Mouse (Mus musculus) subcutaneous adipose tissue, adult 2 months (tissue): ENCODE measurements around the gene 9330161L09Rik. TPM values are rescaled to one million over a fixed set of nuclear protein-coding genes. Genes with fewer than 3 reads are reported as not detected.

Source experiments
- polyA plus RNA-seq: library from polyadenylated mRNA; depleted of rRNA; stranded (reverse); fragments of >200 nt; gene quantifications from 2 replicates; pipeline ENCODE4 v1.2.3, GENCODE M21; 2012; ENCODE audit warnings: low replicate concordance; rRNA removed

9330161L09Rik gene
- 0.58 and 0.60 TPM in 2 replicates for polyA plus RNA-seq

GRCm38 (mm10) chr12:103407720-103408119, at the start of gene 9330161L09Rik:
Gene 9330161L09Rik, minus strand, starts transcription at chr12:103407820.

GRCm38 (mm10) chr12:103457140-103457539, 49.5 kb upstream of the 9330161L09Rik start, which contains the start of gene Ifi27l2b:
Gene Ifi27l2b, minus strand, starts transcription at chr12:103457223.

GRCm38 (mm10) chr12:103443524-103443923, 35.9 kb upstream of the 9330161L09Rik start, which contains the start of gene Ifi27l2a:
Gene Ifi27l2a, minus strand, starts transcription at chr12:103443680.

GRCm38 (mm10) chr12:103433986-103434731, 26.5 kb upstream of the 9330161L09Rik start, which contains the start of gene Ifi27:
Gene Ifi27, plus strand, starts transcription at chr12:103434211.

GRCm38 (mm10) chr12:103425729-103426470, 18.3 kb upstream of the 9330161L09Rik start, which contains the start of gene Ddx24:
Gene Ddx24, minus strand, starts transcription at chr12:103425830.

GRCm38 (mm10) chr12:103388505-103389347, 18.9 kb downstream of the 9330161L09Rik start, which contains the start of gene Otub2:
Gene Otub2, plus strand, starts transcription at chr12:103388682.

Other genes starting within 250 kb of the 9330161L09Rik start
- gene Prima1, start 165.7 kb downstream of the 9330161L09Rik start, polyA plus RNA-seq, result 0.79 and 3.2 TPM in 2 replicates
- not detected in 2 replicates for gene Fam181a, start 96.8 kb downstream of the 9330161L09Rik start, polyA plus RNA-seq
- gene Asb2, start 51.8 kb downstream of the 9330161L09Rik start, polyA plus RNA-seq, result 5.1 and 85.1 TPM in 2 replicates
- gene Otub2, start 19.1 kb downstream of the 9330161L09Rik start, polyA plus RNA-seq, result 4.6 and 10.1 TPM in 2 replicates
- gene Ddx24, start 18.0 kb upstream of the 9330161L09Rik start, polyA plus RNA-seq, result 55.1 and 59.5 TPM in 2 replicates
- gene Ifi27, start 26.4 kb upstream of the 9330161L09Rik start, polyA plus RNA-seq, result 804 and 1,594 TPM in 2 replicates
- 2,878 and 3,647 TPM in 2 replicates for gene Ifi27l2a, start 35.9 kb upstream of the 9330161L09Rik start, polyA plus RNA-seq
- gene Ifi27l2b, start 49.4 kb upstream of the 9330161L09Rik start, polyA plus RNA-seq, result 0.14 and 0.18 TPM in 2 replicates
- gene Ppp4r4, start 124.5 kb upstream of the 9330161L09Rik start, polyA plus RNA-seq, result 1.2 and 1.5 TPM in 2 replicates
- gene Serpina10, start 223.6 kb upstream of the 9330161L09Rik start, polyA plus RNA-seq, result not detected in 2 replicates
- 0.18 TPM in 1 of 2 replicates, not detected in the other for gene Serpina6, start 249.4 kb upstream of the 9330161L09Rik start, polyA plus RNA-seq